Mouse (Mus musculus): ENCODE results near the gene Macrod2. TPM values are rescaled to one million over a fixed set of nuclear protein-coding genes. Genes with fewer than 3 reads are reported as not detected.

Macrod2 gene
- polyA plus RNA-seq, 1 experiment from 2014 or later: 28.7 TPM

- Histone ChIP-seq H3K9ac (replicated peaks; ENCODE audit: low read length) (no peak overlapping the region), H3K4me1 (ENCODE audit: insufficient read depth, low read length) (no peaks in the 10 kb centered on the region), H3K4me2 (replicated peaks; ENCODE audit: low read depth, low read length) (no peak overlapping the region), H3K27ac (ENCODE audit: low read length) (no peak overlapping the region), H3K9me3 (ENCODE audit: low read length) (no peaks in the 10 kb centered on the region), H3K4me3 (ENCODE audit: low read length) (no peak overlapping the region), H3K36me3 (ENCODE audit: insufficient read depth, low read length) (no peaks in the 10 kb centered on the region), H3K27me3 (ENCODE audit: insufficient read depth, low read length) (no peaks in the 10 kb centered on the region)
- 59% methylated on average over 10 of the region's 10 CpGs for WGBS
- ATAC-seq (ENCODE audit: low FRiP score, low TSS enrichment): peak; percentile 63; the same call in 1 of the 2 replicates
These were observed 917.2 kb downstream of the Macrod2 start for GRCm38 (mm10) chr2:141312136-141312948.

- ATAC-seq (ENCODE audit: low FRiP score, low TSS enrichment): no peak
- Histone ChIP-seq H3K27me3 (ENCODE audit: insufficient read depth, low read length) (no peaks in the 10 kb centered on the region), H3K9ac (replicated peaks; ENCODE audit: low read length) (no peak overlapping the region), H3K4me3 (ENCODE audit: low read length) (no peak overlapping the region), H3K9me3 (ENCODE audit: low read length) (no peaks in the 10 kb centered on the region), H3K4me1 (ENCODE audit: insufficient read depth, low read length) (no peaks in the 10 kb centered on the region), H3K4me2 (replicated peaks; ENCODE audit: low read depth, low read length) (no peak overlapping the region), H3K27ac (ENCODE audit: low read length) (no peak overlapping the region), H3K36me3 (ENCODE audit: insufficient read depth, low read length) (no peaks in the 10 kb centered on the region)
- 96% methylated on average over 3 of the region's 3 CpGs for WGBS
These were observed 920.2 kb downstream of the Macrod2 start for GRCm38 (mm10) chr2:141315349-141315748.

- Histone ChIP-seq H3K36me3 (ENCODE audit: insufficient read depth, low read length) (no peaks in the 10 kb centered on the region), H3K9me3 (ENCODE audit: low read length) (no peaks in the 10 kb centered on the region), H3K4me1 (ENCODE audit: insufficient read depth, low read length) (0 out of 2 replicates have a peak, but pooled peaks cover 4% of the 10 kb centered on the region), H3K4me2 (replicated peaks; ENCODE audit: low read depth, low read length) (no peak overlapping the region), H3K27ac (ENCODE audit: low read length) (no peak overlapping the region), H3K27me3 (ENCODE audit: insufficient read depth, low read length) (no peaks in the 10 kb centered on the region), H3K4me3 (ENCODE audit: low read length) (no peak overlapping the region), H3K9ac (replicated peaks; ENCODE audit: low read length) (no peak overlapping the region)
- no peak for ATAC-seq (ENCODE audit: low FRiP score, low TSS enrichment)
- WGBS: 92% methylated on average over 7 of the region's 7 CpGs
These were observed 928.9 kb downstream of the Macrod2 start for GRCm38 (mm10) chr2:141323956-141324460.

- Histone ChIP-seq H3K27ac (ENCODE audit: low read length) (no peak overlapping the region), H3K4me3 (ENCODE audit: low read length) (no peak overlapping the region), H3K9ac (replicated peaks; ENCODE audit: low read length) (no peak overlapping the region), H3K4me1 (ENCODE audit: insufficient read depth, low read length) (0 out of 2 replicates have a peak, but pooled peaks cover 4% of the 10 kb centered on the region), H3K4me2 (replicated peaks; ENCODE audit: low read depth, low read length) (no peak overlapping the region), H3K9me3 (ENCODE audit: low read length) (no peaks in the 10 kb centered on the region), H3K36me3 (ENCODE audit: insufficient read depth, low read length) (no peaks in the 10 kb centered on the region), H3K27me3 (ENCODE audit: insufficient read depth, low read length) (no peaks in the 10 kb centered on the region)
- no peak for ATAC-seq (ENCODE audit: low FRiP score, low TSS enrichment)
- WGBS: 42% methylated on average over 6 of the region's 6 CpGs
These were observed 932.2 kb downstream of the Macrod2 start for GRCm38 (mm10) chr2:141327296-141327695.

GRCm38 (mm10) chr2:141337708-141338107 lies 942.6 kb downstream of the Macrod2 start:
- H3K4me2 ChIP-seq (replicated peaks; ENCODE audit: low read depth, low read length): no peak overlapping the region
- WGBS: 69% methylated on average over 3 of the region's 3 CpGs
- H3K9ac ChIP-seq (replicated peaks; ENCODE audit: low read length): no peak overlapping the region
- no peak for ATAC-seq (ENCODE audit: low FRiP score, low TSS enrichment)
- no peaks in the 10 kb centered on the region for H3K36me3 ChIP-seq (ENCODE audit: insufficient read depth, low read length)
- no peaks in the 10 kb centered on the region for H3K4me1 ChIP-seq (ENCODE audit: insufficient read depth, low read length)
- no peaks in the 10 kb centered on the region for H3K27me3 ChIP-seq (ENCODE audit: insufficient read depth, low read length)
- H3K4me3 ChIP-seq (ENCODE audit: low read length): no peak overlapping the region
- H3K9me3 ChIP-seq (ENCODE audit: low read length): no peaks in the 10 kb centered on the region
- H3K27ac ChIP-seq (ENCODE audit: low read length): no peak overlapping the region

GRCm38 (mm10) chr2:141343988-141344535 lies 949.0 kb downstream of the Macrod2 start:
- WGBS: 61% methylated on average over 10 of the region's 10 CpGs
- Histone ChIP-seq H3K36me3 (ENCODE audit: insufficient read depth, low read length) (no peaks in the 10 kb centered on the region), H3K4me1 (ENCODE audit: insufficient read depth, low read length) (no peaks in the 10 kb centered on the region), H3K4me3 (ENCODE audit: low read length) (no peak overlapping the region), H3K27me3 (ENCODE audit: insufficient read depth, low read length) (no peaks in the 10 kb centered on the region), H3K9ac (replicated peaks; ENCODE audit: low read length) (no peak overlapping the region), H3K27ac (ENCODE audit: low read length) (no peak overlapping the region), H3K4me2 (replicated peaks; ENCODE audit: low read depth, low read length) (no peak overlapping the region), H3K9me3 (ENCODE audit: low read length) (no peaks in the 10 kb centered on the region)
- no peak for ATAC-seq (ENCODE audit: low FRiP score, low TSS enrichment)

GRCm38 (mm10) chr2:141352623-141353022 lies 957.5 kb downstream of the Macrod2 start:
- H3K27ac ChIP-seq (ENCODE audit: low read length): no peak overlapping the region
- H3K4me1 ChIP-seq (ENCODE audit: insufficient read depth, low read length): no peaks in the 10 kb centered on the region
- H3K4me2 ChIP-seq (replicated peaks; ENCODE audit: low read depth, low read length): no peak overlapping the region
- H3K4me3 ChIP-seq (ENCODE audit: low read length): no peak overlapping the region
- H3K27me3 ChIP-seq (ENCODE audit: insufficient read depth, low read length): no peaks in the 10 kb centered on the region
- no peaks in the 10 kb centered on the region for H3K36me3 ChIP-seq (ENCODE audit: insufficient read depth, low read length)
- 57% methylated on average over 2 of the region's 2 CpGs for WGBS
- H3K9ac ChIP-seq (replicated peaks; ENCODE audit: low read length): no peak overlapping the region
- no peak for ATAC-seq (ENCODE audit: low FRiP score, low TSS enrichment)
- no peaks in the 10 kb centered on the region for H3K9me3 ChIP-seq (ENCODE audit: low read length)

- Histone ChIP-seq H3K36me3 (ENCODE audit: insufficient read depth, low read length) (no peaks in the 10 kb centered on the region), H3K27me3 (ENCODE audit: insufficient read depth, low read length) (no peaks in the 10 kb centered on the region), H3K4me1 (ENCODE audit: insufficient read depth, low read length) (no peaks in the 10 kb centered on the region), H3K4me2 (replicated peaks; ENCODE audit: low read depth, low read length) (no peak overlapping the region), H3K4me3 (ENCODE audit: low read length) (no peak overlapping the region), H3K9ac (replicated peaks; ENCODE audit: low read length) (no peak overlapping the region), H3K27ac (ENCODE audit: low read length) (no peak overlapping the region), H3K9me3 (ENCODE audit: low read length) (no peaks in the 10 kb centered on the region)
- WGBS: 82% methylated on average over 2 of the region's 2 CpGs
- no peak for ATAC-seq (ENCODE audit: low FRiP score, low TSS enrichment)
These were observed 993.5 kb downstream of the Macrod2 start for GRCm38 (mm10) chr2:141388632-141389031.

GRCm38 (mm10) chr2:141391229-141391628 lies 996.1 kb downstream of the Macrod2 start:
- 84% methylated on average over 4 of the region's 4 CpGs for WGBS
- Histone ChIP-seq H3K27me3 (ENCODE audit: insufficient read depth, low read length) (no peaks in the 10 kb centered on the region), H3K4me2 (replicated peaks; ENCODE audit: low read depth, low read length) (no peak overlapping the region), H3K4me3 (ENCODE audit: low read length) (no peak overlapping the region), H3K9me3 (ENCODE audit: low read length) (no peaks in the 10 kb centered on the region), H3K4me1 (ENCODE audit: insufficient read depth, low read length) (no peaks in the 10 kb centered on the region), H3K36me3 (ENCODE audit: insufficient read depth, low read length) (no peaks in the 10 kb centered on the region), H3K27ac (ENCODE audit: low read length) (no peak overlapping the region), H3K9ac (replicated peaks; ENCODE audit: low read length) (no peak overlapping the region)
- ATAC-seq (ENCODE audit: low FRiP score, low TSS enrichment): no peak

- Histone ChIP-seq H3K27ac (ENCODE audit: low read length) (no peak overlapping the region), H3K4me2 (replicated peaks; ENCODE audit: low read depth, low read length) (no peak overlapping the region), H3K9ac (replicated peaks; ENCODE audit: low read length) (no peak overlapping the region), H3K27me3 (ENCODE audit: insufficient read depth, low read length) (no peaks in the 10 kb centered on the region), H3K4me3 (ENCODE audit: low read length) (no peak overlapping the region), H3K4me1 (ENCODE audit: insufficient read depth, low read length) (no peaks in the 10 kb centered on the region), H3K36me3 (ENCODE audit: insufficient read depth, low read length) (no peaks in the 10 kb centered on the region), H3K9me3 (ENCODE audit: low read length) (no peaks in the 10 kb centered on the region)
- WGBS: 54% methylated on average over 1 of the region's 1 CpGs
- ATAC-seq (ENCODE audit: low FRiP score, low TSS enrichment): no peak
These were observed 999.7 kb downstream of the Macrod2 start for GRCm38 (mm10) chr2:141394806-141395205.

Data from kidney, embryonic 16.5 days (tissue).